Comparison of ENCODE assay signal across 9 mouse cellular contexts in genomic region chr5:115523971-115524370, GRCm38 (mm10). TPM values are rescaled to one million over a fixed set of nuclear protein-coding genes. Genes with fewer than 3 reads are reported as not detected.
A peak's percentile ranks its signal among the peaks of the same experiment; 100 is the strongest.
DNase-seq lines count a peak whose midpoint lies in the region; ATAC-seq lines count a peak whose summit lies in the region.
"Had no signal": no experiment of that assay in that cellular context is flagged by ENCODE, and none has a peak within 500 bp of the region (broad histone marks: within the 10 kb centered on the region; RNA-seq: fewer than 3 reads in every experiment).

No protein-coding gene starts in this region.

- peak overlapping the region; percentile 64 for H3K4me2 ChIP-seq in heart, embryonic 13.5 days

- peaks cover 17% of the 10 kb centered on the region for H3K36me3 ChIP-seq in heart, embryonic 13.5 days

- no peak for ATAC-seq in heart, embryonic 13.5 days (ENCODE audit: extremely low read depth, insufficient number of reproducible peaks, low FRiP score, low TSS enrichment)

- H3K27ac ChIP-seq in heart, embryonic 13.5 days (replicated peaks) = peak overlapping the region; percentile 86

- no peaks in the 10 kb centered on the region for H3K9me3 ChIP-seq in heart, embryonic 13.5 days

- H3K27me3 ChIP-seq in heart, embryonic 13.5 days (replicated peaks) = no peaks in the 10 kb centered on the region
- H3K27me3 ChIP-seq: CH12.LX had no signal

- H3K4me1 ChIP-seq in heart, embryonic 13.5 days = peaks cover 85% of the 10 kb centered on the region

- DNase-seq in gastrocnemius, postnatal 10 days = peak; percentile 43
- no peak for DNase-seq in gastrocnemius, adult 18-20 months (ENCODE audit: low spot score)
- peak; percentile 69 to 89 for DNase-seq in kidney, postnatal 25 days
- peak; percentile 62 for DNase-seq in neural tube, embryonic 10.5 days (ENCODE audit: extremely low spot score, low spot score)
- DNase-seq in ovary, postnatal 36 days (ENCODE audit: low spot score) = no peak
- DNase-seq in layer of hippocampus, postnatal 36 days = no peak
- no peak for DNase-seq in c-Kit-positive CD71-positive TER-119-positive erythroid progenitor cells, embryonic 14.5 days (ENCODE audit: low spot score)

- 9% methylated on average over 15 of the region's 15 CpGs for WGBS in heart, embryonic 13.5 days

- peak overlapping the region; percentile 74 for H3K9ac ChIP-seq in heart, embryonic 13.5 days

- peak overlapping the region; percentile 32 for H3K4me3 ChIP-seq in heart, embryonic 13.5 days

RNA-seq across cellular contexts. Expression of gene Pxn, which starts 17.5 kb away (rescaled TPM):
- 100 to 1,000 TPM; 107 to 130 TPM for total RNA-seq in gastrocnemius, postnatal 10 days (2021)
- total RNA-seq in gastrocnemius, adult 18-20 months (2021) = 10 to 100 TPM; 87.2 to 94.2 TPM
- 29.7 and 31.7 TPM in 2 replicates for polyA plus RNA-seq in heart, embryonic 13.5 days (2015; fragmentation: Nextera tagmentation; extraction: Ambion mirVana)
- total RNA-seq in layer of hippocampus, postnatal 36 days (2021) = 10 to 100 TPM; 39.8 to 46.1 TPM

RNA-seq across cellular contexts. Expression of gene Rplp0, which starts 35.3 kb away (rescaled TPM):
- 100 to 1,000 TPM; 938 to 959 TPM for total RNA-seq in gastrocnemius, postnatal 10 days (2021)
- 100 to 1,000 TPM; 617 to 621 TPM for total RNA-seq in gastrocnemius, adult 18-20 months (2021)
- polyA plus RNA-seq in heart, embryonic 13.5 days (2015; fragmentation: Nextera tagmentation; extraction: Ambion mirVana) = 1,009 and 1,125 TPM in 2 replicates
- total RNA-seq in layer of hippocampus, postnatal 36 days (2021) = 100 to 1,000 TPM; 223 to 227 TPM

RNA-seq across cellular contexts. Expression of gene Sirt4, which starts 39.4 kb away (rescaled TPM):
- 10 to 100 TPM; 12.7 to 16.6 TPM for total RNA-seq in gastrocnemius, postnatal 10 days (2021)
- 10 to 100 TPM; 14.8 to 16.5 TPM for total RNA-seq in gastrocnemius, adult 18-20 months (2021)
- 18.9 and 19.8 TPM in 2 replicates for polyA plus RNA-seq in heart, embryonic 13.5 days (2015; fragmentation: Nextera tagmentation; extraction: Ambion mirVana)
- 10 to 100 TPM; 46.4 to 50.7 TPM for total RNA-seq in layer of hippocampus, postnatal 36 days (2021)

RNA-seq across cellular contexts. Expression of gene Gcn1l1, which starts 41.1 kb away (rescaled TPM):
- total RNA-seq in gastrocnemius, postnatal 10 days (2021) = 10 to 100 TPM; 33.4 to 41.7 TPM
- 10 to 100 TPM; 27.9 to 31.1 TPM for total RNA-seq in gastrocnemius, adult 18-20 months (2021)
- polyA plus RNA-seq in heart, embryonic 13.5 days (2015; fragmentation: Nextera tagmentation; extraction: Ambion mirVana) = 24.6 and 26.7 TPM in 2 replicates
- 10 to 100 TPM; 69.4 to 73.1 TPM for total RNA-seq in layer of hippocampus, postnatal 36 days (2021)

RNA-seq across cellular contexts. Expression of gene Pla2g1b, which starts 57.9 kb away (rescaled TPM):
- not detected for total RNA-seq in gastrocnemius, postnatal 10 days (2021)
- total RNA-seq in gastrocnemius, adult 18-20 months (2021) = not detected
- polyA plus RNA-seq in heart, embryonic 13.5 days (2015; fragmentation: Nextera tagmentation; extraction: Ambion mirVana) = 0.88 and 1.1 TPM in 2 replicates
- total RNA-seq in layer of hippocampus, postnatal 36 days (2021) = not detected
- total RNA-seq: CH12.LX had no signal

Comparison
In these comparisons a context has a peak if more than half of its experiments do, and no peak if none do; other contexts are left out.
1. DNase-seq: peak in gastrocnemius, postnatal 10 days (single experiment), kidney, postnatal 25 days (2 of 2) and neural tube, embryonic 10.5 days (single experiment); none in gastrocnemius, adult 18-20 months (single experiment), ovary, postnatal 36 days (single experiment), layer of hippocampus, postnatal 36 days (0 of 2) and c-Kit-positive CD71-positive TER-119-positive erythroid progenitor cells, embryonic 14.5 days (single experiment).